8 mouse cellular contexts compared by ENCODE assay signal in genomic region chr13:90967422-90967821, GRCm38 (mm10). TPM values are rescaled to one million over a fixed set of nuclear protein-coding genes. Genes with fewer than 3 reads are reported as not detected.
A peak's percentile ranks its signal among the peaks of the same experiment; 100 is the strongest.
DNase-seq lines count a peak whose midpoint lies in the region; ATAC-seq lines count a peak whose summit lies in the region.

No protein-coding gene starts in this region.

- peak; percentile 54 for DNase-seq in R1 (ENCODE audit: low read depth, low spot score)
- DNase-seq in cerebellum, adult 9-10 months = peak; percentile 81
- DNase-seq in frontal cortex, postnatal 14 days (ENCODE audit: low spot score in 2 of 2) = peak; percentile 74 to 84
- peak; percentile 33 for DNase-seq in hindlimb bud, embryonic 11.5 days (ENCODE audit: extremely low spot score, low read depth, low spot score)
- DNase-seq in left cerebral cortex, adult 18-20 months (ENCODE audit: low spot score in 2 of 2) = peak; percentile 89 to 94
- DNase-seq in right cerebral cortex, postnatal 25 days = peak; percentile 84
- DNase-seq in urinary bladder, postnatal 25 days (ENCODE audit: low spot score) = peak; percentile 66

- ATAC-seq in megakaryocyte progenitor cell, adult 5-6 weeks (replicated peaks; ENCODE audit: poor library complexity) = peak; percentile 100

RNA-seq across cellular contexts. Expression of gene Rps23, which starts 44.7 kb away (rescaled TPM):
- total RNA-seq in left cerebral cortex, adult 18-20 months (2021) = 100 to 1,000 TPM; 230 to 249 TPM
- 2,184 and 2,282 TPM in 2 replicates for total RNA-seq in megakaryocyte progenitor cell, adult 5-6 weeks (2015)
- 1,741 and 2,365 TPM in 2 replicates for total RNA-seq in megakaryocyte progenitor cell, adult 5-6 weeks (2017)

Comparison
In these comparisons a context has a peak if more than half of its experiments do, and no peak if none do; other contexts are left out.
1. Peak in every context shown above with its lines: DNase-seq and ATAC-seq.
2. DNase-seq: peak in every context shown above with its lines; median percentile 92 in left cerebral cortex, adult 18-20 months; 84 in right cerebral cortex, postnatal 25 days; 81 in cerebellum, adult 9-10 months; 79 in frontal cortex, postnatal 14 days; 66 in urinary bladder, postnatal 25 days; 54 in R1; 33 in hindlimb bud, embryonic 11.5 days.
3. RNA of gene Rps23, which starts 44.7 kb away (total RNA-seq): 1,741 to 2,365 TPM in megakaryocyte progenitor cell, adult 5-6 weeks; 230 to 249 TPM in left cerebral cortex, adult 18-20 months; every median in the first group is over 4 times any median in the second.